Mouse (Mus musculus) ovary, adult 18-20 months (tissue): ENCODE data around the gene Vps29.

Experiments used
- DNase-seq: peaks from one replicate; pipeline ENCODE4 v3.0.0; 2022; ENCODE audit warnings: low spot score, mixed read lengths

Gene Vps29

GRCm38 (mm10) chr5:122336554-122337294, 17.4 kb upstream of the Vps29 start:
- no peak for DNase-seq

GRCm38 (mm10) chr5:122342874-122343273, 11.3 kb upstream of the Vps29 start:
- DNase-seq, result no peak

- no peak for DNase-seq
Observed at GRCm38 (mm10) chr5:122343768-122344167, 10.4 kb upstream of the Vps29 start.

GRCm38 (mm10) chr5:122344260-122344659, 9.9 kb upstream of the Vps29 start:
- peak; percentile 39 for DNase-seq

GRCm38 (mm10) chr5:122345777-122346176, 8.4 kb upstream of the Vps29 start:
- no peak for DNase-seq

GRCm38 (mm10) chr5:122354492-122355067, 411 bp downstream of the Vps29 start:
- no peak for DNase-seq

- DNase-seq, result peak; percentile 18
Observed at GRCm38 (mm10) chr5:122371591-122372191, 17.5 kb downstream of the Vps29 start, which contains the start of gene Gpn3. Gpn3 (plus strand) TSS chr5:122371876.

GRCm38 (mm10) chr5:122372192-122372769, 18.1 kb downstream of the Vps29 start, which contains the start of gene Fam216a:
Fam216a (minus strand) TSS chr5:122372364.
- peak; percentile 98 for DNase-seq

- DNase-seq, result no peak
Observed at GRCm38 (mm10) chr5:122372878-122373277, 18.7 kb downstream of the Vps29 start.

GRCm38 (mm10) chr5:122377101-122377833, 23.1 kb downstream of the Vps29 start:
- no peak for DNase-seq

- no peak for DNase-seq
Observed at GRCm38 (mm10) chr5:122378171-122378570, 24.0 kb downstream of the Vps29 start.

- no peak for DNase-seq
Observed at GRCm38 (mm10) chr5:122379374-122380155, 25.4 kb downstream of the Vps29 start.

GRCm38 (mm10) chr5:122390006-122390405, 35.8 kb downstream of the Vps29 start:
- DNase-seq, result no peak

GRCm38 (mm10) chr5:122390671-122391070, 36.5 kb downstream of the Vps29 start:
- no peak for DNase-seq

- DNase-seq, result no peak
Observed at GRCm38 (mm10) chr5:122391178-122391785, 37.1 kb downstream of the Vps29 start.

GRCm38 (mm10) chr5:122391786-122392180, 37.6 kb downstream of the Vps29 start, which contains the start of gene Arpc3:
Arpc3 (plus strand) TSS chr5:122391878.
- peak; percentile 75 for DNase-seq

GRCm38 (mm10) chr5:122392227-122393004, 38.2 kb downstream of the Vps29 start:
- DNase-seq, result no peak

- no peak for DNase-seq
Observed at GRCm38 (mm10) chr5:122393887-122394286, 39.7 kb downstream of the Vps29 start.

GRCm38 (mm10) chr5:122396791-122397190, 42.6 kb downstream of the Vps29 start:
- DNase-seq, result no peak

- no peak for DNase-seq
Observed at GRCm38 (mm10) chr5:122397495-122397894, 43.3 kb downstream of the Vps29 start.
